Mouse (Mus musculus) c-Kit-positive CD71-negative TER-119-negative erythroid progenitor cells, embryonic 14.5 days (primary cell): ENCODE results near the gene Plrg1.

ENCODE experiments used
- DNase-seq: peaks from one replicate; pipeline ENCODE4 v3.0.0-alpha.2; 2013; ENCODE audit warnings: low read depth

Gene Plrg1

GRCm38 (mm10) chr3:83052102-83052501, 3.2 kb upstream of the Plrg1 start:
- DNase-seq, result no peak

GRCm38 (mm10) chr3:83053126-83053525, 2.2 kb upstream of the Plrg1 start:
- no peak for DNase-seq

- peak; percentile 26 for DNase-seq
Observed at GRCm38 (mm10) chr3:83053758-83054157, 1.6 kb upstream of the Plrg1 start.

GRCm38 (mm10) chr3:83054759-83055158, 563 bp upstream of the Plrg1 start:
- peak; percentile 2 for DNase-seq

DNA sequence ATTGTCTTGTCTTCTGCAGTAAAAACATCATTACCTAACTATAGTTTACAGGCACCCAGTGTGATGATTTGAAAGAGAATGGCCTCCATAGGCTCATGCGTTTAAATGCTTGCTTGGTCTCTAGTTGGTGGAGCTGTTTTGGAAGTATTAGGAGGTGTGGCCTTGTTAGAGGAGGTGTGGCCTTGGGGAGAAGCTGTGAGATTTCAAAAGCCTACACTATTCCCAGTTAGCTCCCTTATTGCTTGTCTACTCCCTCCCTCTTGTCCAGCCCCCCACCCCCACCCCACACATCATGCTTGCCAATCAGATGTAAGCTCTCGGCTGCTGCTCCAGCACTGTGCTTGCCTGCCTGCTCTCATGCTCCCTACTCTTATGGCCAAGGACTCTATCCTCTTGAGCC, 1.7 kb downstream of the Plrg1 start:
- DNase-seq, result no peak

- no peak for DNase-seq
Observed at GRCm38 (mm10) chr3:83067920-83068319, 12.6 kb downstream of the Plrg1 start.

DNA sequence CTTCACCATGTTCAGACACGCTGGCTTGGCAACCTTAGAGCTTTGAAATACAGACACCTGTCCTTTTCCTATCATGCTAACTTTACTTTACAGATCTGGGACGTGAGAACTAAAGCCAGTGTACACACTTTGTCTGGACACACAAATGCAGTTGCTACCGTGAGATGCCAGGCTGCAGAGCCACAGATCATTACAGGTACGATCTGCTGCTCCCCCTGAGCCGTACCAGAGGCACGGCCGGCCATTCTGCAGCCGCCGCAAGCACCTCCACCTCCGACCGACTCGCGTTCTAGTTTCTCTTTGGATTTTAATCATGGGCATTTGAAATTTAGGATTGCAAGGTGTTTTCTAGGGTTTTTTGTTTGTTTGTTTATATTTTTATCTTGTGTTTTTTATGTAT, 13.5 kb downstream of the Plrg1 start:
- no peak for DNase-seq

DNA sequence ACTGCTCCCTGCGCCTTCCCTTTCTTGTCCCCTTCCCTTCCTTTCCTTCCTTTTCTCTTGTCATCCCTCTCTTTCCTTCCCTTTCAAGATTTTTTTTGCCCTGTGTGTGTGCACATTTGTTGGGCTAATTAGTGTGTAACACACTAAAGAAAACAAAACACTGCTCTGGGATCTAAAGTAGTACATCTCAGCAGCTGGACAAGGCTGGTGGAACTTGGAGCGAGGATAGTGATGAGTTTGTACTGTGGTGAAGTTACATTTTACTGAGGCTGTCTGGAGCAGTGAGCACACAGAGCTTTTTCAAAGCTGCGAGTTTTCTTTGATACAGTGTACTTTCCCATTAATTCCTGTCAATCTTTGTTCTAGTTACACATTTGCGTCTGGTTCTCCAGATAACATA, 14.9 kb downstream of the Plrg1 start:
- DNase-seq, result no peak

DNA sequence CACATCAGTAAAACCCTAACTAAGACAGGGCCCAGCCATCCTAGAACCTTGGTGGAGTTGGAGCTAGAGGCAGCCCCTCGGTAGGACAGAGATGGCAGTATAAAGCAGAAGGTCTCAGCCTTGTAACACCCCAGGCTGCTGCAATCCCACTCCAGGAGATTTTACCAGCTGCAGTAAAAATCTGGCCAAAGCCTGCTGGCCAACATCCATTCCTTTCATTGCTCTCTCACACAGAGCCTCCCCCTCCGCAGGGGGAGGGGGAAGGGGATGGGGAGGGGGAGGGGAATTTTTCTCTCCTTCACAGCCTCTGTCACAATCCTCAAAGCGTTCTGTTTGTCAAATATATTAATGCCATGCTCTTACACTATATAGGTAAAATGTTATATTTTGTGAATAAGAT, 21.2 kb downstream of the Plrg1 start:
- DNase-seq, result no peak

GRCm38 (mm10) chr3:83080567-83081055, 25.3 kb downstream of the Plrg1 start:
- peak; percentile 62 for DNase-seq

GRCm38 (mm10) chr3:83097586-83097985, 42.3 kb downstream of the Plrg1 start:
- no peak for DNase-seq

DNA sequence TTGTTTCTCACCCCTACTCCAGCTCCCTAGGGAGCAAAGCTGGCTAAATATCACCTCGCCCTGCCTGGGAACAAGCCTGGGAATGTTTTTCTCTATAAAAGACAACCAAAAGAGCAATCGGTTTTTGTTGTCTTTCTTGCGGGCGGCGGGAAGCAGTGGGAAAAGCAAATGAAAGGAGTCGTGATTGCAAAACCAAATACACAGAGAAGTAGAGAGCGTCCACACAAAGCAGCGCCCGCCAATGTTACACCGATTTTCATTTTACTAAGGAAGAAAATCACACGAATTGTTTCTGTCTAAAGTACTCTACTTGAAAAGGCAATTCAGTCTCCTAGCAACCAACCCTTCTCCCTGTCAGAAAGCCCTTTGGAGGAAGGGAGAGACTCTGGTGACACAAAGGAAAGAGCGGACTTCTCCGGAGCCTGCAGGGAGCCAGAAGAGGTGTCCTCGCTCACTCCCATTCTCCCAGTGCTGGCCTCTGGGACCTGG, 43.3 kb downstream of the Plrg1 start:
- no peak for DNase-seq

DNA sequence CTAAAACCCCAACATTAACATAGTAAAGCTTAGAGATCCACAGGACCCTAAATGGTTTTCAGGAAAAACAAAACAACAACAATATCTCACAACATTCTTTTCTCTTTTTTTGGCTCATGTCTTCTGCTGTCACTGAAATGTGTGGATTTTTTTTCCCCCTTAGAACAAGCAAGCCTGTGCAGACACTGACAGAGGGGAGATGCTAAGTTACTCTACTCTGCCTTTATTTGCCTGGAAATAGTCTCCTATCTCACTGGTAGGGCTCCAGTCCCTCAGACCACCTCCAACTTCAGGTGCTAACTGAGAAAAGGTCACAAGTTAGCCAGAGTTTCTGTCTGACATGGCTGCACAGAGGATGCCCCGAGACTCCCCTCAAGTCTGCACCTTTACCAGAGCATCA, 43.8 kb downstream of the Plrg1 start:
- no peak for DNase-seq

DNA sequence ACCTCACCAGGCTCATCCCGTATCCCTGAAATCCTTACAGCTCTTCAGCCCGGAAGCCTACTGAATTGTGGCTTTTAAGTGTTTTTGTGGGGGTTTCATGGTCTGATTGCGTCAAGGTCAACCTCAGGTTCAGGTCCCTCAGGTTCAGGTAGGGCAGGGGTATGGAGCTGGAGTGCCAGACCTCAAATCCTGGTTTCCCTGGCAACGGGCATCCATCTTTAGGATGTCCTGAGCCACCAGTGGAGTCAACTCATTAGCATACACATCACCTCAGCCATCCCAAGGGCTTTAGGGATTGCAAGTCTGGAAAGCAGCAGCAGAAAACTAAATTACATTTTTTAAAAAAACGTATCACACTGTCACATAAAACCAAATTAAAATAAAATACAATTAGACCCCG, 44.3 kb downstream of the Plrg1 start:
- no peak for DNase-seq

DNA sequence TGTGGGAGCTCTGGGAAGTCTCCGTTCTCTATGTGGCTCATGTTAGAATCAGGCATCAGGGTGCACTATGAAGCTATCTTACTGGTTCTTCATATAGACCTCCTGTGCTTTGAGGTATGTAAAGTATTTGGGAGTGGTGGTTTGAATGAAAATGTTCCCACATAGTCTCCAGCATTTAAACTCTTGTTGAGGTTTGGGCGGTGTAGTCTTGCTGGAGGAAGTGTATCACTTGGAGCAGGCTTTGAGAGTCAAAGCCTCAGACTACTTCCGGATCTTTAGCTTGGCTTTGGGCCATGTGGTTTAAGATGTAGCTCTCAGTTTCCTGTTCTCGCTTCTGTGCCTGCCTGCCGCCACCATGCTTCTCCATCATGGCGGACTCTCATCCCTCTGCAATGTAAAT, 47.0 kb downstream of the Plrg1 start:
- DNase-seq, result no peak

DNA sequence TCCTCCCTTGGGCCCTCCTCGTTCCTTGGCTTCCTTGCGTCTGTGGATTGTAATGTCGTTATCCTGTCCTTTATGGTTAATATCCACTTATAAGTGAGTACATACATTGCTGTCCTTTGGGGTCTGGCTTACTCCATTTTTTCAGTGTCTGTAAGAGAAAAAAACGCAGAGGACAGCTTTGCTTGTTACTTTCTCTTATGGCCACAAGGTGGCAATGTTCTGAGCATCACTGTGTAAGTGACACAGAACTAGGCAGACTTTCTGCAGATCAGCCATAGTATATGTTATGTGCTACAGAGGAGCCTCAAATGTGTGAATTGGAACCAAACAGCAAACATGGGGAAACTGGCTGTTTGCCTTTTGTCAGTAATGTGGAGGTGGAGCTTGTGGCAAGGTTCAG, 54.8 kb downstream of the Plrg1 start:
- no peak for DNase-seq

DNA sequence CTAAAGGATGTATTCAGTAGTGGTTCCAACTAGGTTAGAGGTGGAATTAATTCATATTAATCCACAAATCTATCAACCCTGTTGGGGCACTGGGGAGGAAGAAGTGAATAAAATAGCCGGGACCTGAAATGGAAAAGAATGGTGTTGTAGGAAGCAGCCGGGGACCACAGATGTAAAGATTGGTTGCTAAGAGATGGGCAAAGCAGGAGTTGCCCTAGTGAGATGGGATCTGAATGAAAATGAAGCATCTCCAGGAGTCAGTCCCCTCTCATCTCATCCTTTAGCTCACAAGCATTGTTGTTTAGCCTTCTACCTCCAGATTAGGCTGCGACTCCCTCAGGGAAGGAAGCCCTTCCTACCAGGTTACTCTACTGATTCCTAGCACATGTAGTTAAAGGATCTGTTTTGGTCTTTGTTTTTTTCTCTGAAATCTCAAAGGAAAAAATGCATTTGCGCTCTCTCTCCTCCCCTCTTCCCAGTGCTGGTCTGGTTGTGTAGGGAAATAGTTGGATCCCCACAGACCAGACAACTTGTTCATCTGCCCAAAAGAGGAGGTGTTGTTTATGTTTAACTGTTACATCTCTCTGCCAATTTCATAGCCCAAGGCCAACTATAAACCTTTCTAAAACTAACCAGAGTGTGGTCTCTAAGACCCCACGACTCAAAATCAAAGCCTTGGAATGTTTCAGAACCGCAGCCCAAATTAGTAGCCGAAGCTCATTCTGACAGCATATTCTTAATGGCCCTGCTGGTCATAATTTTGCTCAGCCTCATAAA, 56.4 kb downstream of the Plrg1 start:
- no peak for DNase-seq

- DNase-seq, result no peak
Observed at GRCm38 (mm10) chr3:83112869-83113268, 57.5 kb downstream of the Plrg1 start.

- no peak for DNase-seq
Observed at GRCm38 (mm10) chr3:83114946-83115345, 59.6 kb downstream of the Plrg1 start.

GRCm38 (mm10) chr3:83117592-83117991, 62.3 kb downstream of the Plrg1 start:
- DNase-seq, result no peak
